Mouse (Mus musculus) E14TG2a.4 (cell line): ENCODE results near the gene Sp6.

Experiments used
- H3K27me3 ChIP-seq: 2 replicates; pipeline ENCODE4 v1.6.1; 2014; ENCODE audit warnings: low read length, control low read depth; ENCODE audit not compliant: insufficient read depth
- H3K36me3 ChIP-seq: 2 replicates; pipeline ENCODE4 v1.6.1; 2014; ENCODE audit warnings: low read length, control low read depth; ENCODE audit not compliant: insufficient read depth
- H3K4me1 ChIP-seq: replicated peaks from 2 replicates; pipeline ENCODE4 v1.6.1; 2014; ENCODE audit warnings: low read depth, low read length, control low read depth
- H3K4me3 ChIP-seq: replicated peaks from 2 replicates; pipeline ENCODE4 v1.5.1; 2014; ENCODE audit warnings: mild to moderate bottlenecking, low read length
- H3K9me3 ChIP-seq: 2 replicates; pipeline ENCODE4 v1.6.1; 2014; ENCODE audit warnings: low read length, control low read depth
- CTCF ChIP-seq: conservative IDR thresholded peaks from 2 replicates; pipeline ENCODE4 v1.5.1; 2014; ENCODE audit warnings: low read length
- NANOG ChIP-seq: IDR thresholded peaks from 2 replicates; pipeline ENCODE4 v1.6.1; 2014; ENCODE audit warnings: borderline replicate concordance, low read length, mixed read lengths
- POU5F1 ChIP-seq: IDR thresholded peaks from 2 replicates; pipeline ENCODE4 v1.6.1; 2014; ENCODE audit warnings: low read length, borderline replicate concordance

The Sp6 gene

DNA sequence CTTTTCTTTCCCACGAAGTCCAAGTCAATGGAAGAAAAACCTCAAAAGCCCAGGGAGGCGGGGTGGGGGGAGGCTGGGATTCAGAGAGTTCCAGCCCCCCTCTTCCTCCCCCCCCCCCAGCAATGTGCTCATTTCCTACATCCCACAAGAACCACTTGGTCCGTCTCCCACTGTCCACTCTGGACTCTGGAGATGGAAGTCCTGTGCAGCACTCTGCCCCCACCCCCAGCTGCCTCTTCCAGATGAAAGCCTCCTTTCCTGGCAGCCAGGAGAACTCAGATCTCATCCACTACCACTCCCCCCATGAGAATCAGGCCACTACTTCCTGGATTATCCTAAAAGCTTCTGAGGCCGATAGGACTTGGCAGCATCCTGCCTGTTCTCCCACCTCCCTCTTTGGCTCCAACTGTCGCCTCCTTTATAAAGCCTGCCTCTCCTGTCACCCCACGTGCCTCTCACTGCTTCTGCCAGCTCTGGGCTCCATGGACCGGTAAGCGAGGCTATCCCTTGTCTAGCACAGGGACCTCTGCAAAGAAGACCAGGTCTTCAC is at the start of gene Sp6:
TSS of gene Sp6 (plus strand) at position 274 of the 550 bp plus-strand sequence.
- no peaks in the 10 kb centered on the region for H3K36me3 ChIP-seq
- peaks cover 95% of the 10 kb centered on the region for H3K27me3 ChIP-seq
- H3K9me3 ChIP-seq = no peaks in the 10 kb centered on the region
- H3K4me3 ChIP-seq = no peak within 1 kb of the TSS
- H3K4me1 ChIP-seq = peaks cover 11% of the 10 kb centered on the region
- TF ChIP-seq CTCF (no peak), NANOG (no peak), POU5F1 (no peak)

DNA sequence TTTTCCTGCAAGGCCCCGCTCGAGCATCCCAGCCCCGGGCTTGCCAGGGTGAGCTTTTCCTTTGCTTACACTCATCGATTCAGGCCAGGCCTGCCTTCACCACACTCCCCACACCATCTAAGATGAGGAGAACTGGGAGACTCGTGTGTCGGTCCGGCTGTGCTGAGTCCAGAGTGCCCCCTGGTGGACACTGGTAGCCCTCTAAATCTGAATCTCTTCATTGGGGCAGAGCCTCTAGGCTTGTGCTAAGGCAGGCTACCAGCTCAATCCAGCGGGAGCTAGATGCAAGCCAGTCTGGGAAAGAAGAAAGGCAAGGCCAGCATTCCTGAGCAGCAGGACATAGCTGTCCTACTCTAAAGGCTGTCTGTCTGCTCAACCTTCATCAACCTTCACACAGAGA is 49.6 kb upstream of the Sp6 start:
- Histone ChIP-seq H3K9me3 (no peaks in the 10 kb centered on the region), H3K4me3 (peak overlapping the region; percentile 58), H3K27me3 (no peaks in the 10 kb centered on the region), H3K36me3 (peaks cover 58% of the 10 kb centered on the region), H3K4me1 (peaks cover 93% of the 10 kb centered on the region)
- TF ChIP-seq NANOG (no peak), CTCF (peak; percentile 83)

DNA sequence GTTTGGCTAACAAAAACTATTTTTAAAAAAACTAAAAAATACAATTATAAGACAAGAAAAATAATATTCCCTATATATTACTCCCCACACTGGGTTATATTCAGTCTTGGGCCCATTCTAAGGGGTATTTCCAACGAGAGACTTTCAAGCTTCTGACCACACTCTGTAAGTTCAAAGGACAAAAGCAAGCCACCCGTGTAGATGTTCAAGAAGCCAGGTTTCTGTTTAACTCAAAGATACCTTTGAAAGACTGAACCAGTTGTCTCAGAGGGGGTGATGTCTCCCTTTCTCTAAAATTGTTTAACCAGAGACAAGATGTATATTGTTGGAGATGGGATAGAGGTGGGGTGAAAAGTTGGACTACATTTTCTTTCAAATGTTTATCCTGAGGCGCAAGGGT is 47.0 kb upstream of the Sp6 start:
- H3K4me3 ChIP-seq = no peak overlapping the region
- peaks cover 40% of the 10 kb centered on the region for H3K36me3 ChIP-seq
- peaks cover 98% of the 10 kb centered on the region for H3K4me1 ChIP-seq
- TF ChIP-seq NANOG = no peak
- TF ChIP-seq CTCF = no peak
- no peak for TF ChIP-seq POU5F1
- no peaks in the 10 kb centered on the region for H3K9me3 ChIP-seq
- H3K27me3 ChIP-seq = no peaks in the 10 kb centered on the region

DNA sequence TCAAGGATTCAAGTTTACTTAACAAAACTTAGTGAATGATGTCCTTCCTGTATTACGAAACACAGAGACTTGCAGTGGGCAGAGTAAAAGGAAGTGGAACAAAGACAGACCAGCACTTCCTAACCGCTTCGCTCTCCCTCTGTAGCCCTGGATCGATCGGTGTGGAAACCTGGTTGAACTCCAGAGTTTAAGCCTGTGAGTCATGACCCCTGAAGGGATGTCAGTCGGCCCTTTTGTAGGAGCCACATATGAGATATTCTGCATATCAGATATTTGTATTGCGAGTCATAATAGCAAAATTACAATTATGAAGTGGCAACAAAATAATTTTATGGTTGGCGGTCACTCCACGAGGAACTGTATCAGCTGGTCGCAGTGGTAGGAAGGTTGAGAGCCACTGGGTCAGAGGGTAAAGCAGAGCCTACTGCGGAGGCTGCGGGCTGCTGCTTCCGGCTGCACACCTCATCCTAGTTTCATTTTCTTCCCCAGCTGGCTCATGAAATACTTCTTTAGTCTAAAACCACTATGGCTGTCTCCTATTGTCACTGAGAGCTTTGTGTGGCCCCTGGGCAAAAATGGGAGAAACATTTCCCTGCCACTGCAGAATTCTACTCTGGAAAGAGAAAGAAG is 46.2 kb upstream of the Sp6 start:
- no peaks in the 10 kb centered on the region for H3K27me3 ChIP-seq
- no peaks in the 10 kb centered on the region for H3K9me3 ChIP-seq
- H3K4me3 ChIP-seq = peak overlapping the region; percentile 24; the same call in 1 of the 2 replicates
- peaks cover 33% of the 10 kb centered on the region for H3K36me3 ChIP-seq
- no peak for TF ChIP-seq CTCF
- TF ChIP-seq POU5F1 = no peak
- no peak for TF ChIP-seq NANOG
- peaks cover 98% of the 10 kb centered on the region for H3K4me1 ChIP-seq

DNA sequence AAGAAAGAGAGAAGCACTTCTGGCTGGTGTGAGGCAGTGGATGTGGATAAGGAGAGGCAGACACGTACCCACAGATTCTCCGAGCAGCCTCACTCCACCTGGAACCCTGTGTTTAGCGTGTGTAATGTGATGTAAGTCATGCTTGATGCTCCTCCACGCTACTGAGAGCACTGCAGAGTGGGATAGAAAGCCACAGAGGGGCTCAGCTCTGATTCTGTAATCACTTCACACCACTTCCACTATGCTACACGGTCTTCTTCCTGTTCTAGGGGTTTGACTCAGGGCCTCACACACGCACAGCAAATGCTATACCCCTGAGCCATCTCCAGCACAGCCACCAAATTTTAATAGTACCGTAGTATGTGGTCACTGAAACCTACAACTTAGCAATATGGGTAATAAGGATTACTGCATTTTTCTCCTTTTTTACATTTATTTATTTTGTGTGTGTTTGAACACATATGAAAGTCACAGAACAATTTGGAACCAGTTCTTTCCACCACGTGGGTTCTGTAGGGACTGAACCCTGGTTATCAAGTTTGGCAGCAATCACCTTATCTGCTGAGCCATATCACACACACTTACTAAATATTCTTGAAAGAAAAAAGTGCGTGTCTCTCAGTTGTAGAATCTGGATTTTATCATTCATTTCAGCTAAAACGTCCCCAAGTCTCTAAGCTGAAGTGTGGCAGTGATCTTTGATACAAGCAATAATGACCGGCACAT is 45.5 kb upstream of the Sp6 start:
- Histone ChIP-seq H3K4me3 (peak overlapping the region; percentile 24; the same call in 1 of the 2 replicates), H3K36me3 (peaks cover 33% of the 10 kb centered on the region), H3K4me1 (peaks cover 98% of the 10 kb centered on the region), H3K9me3 (no peaks in the 10 kb centered on the region), H3K27me3 (no peaks in the 10 kb centered on the region)
- TF ChIP-seq CTCF (no peak), POU5F1 (no peak), NANOG (no peak)

DNA sequence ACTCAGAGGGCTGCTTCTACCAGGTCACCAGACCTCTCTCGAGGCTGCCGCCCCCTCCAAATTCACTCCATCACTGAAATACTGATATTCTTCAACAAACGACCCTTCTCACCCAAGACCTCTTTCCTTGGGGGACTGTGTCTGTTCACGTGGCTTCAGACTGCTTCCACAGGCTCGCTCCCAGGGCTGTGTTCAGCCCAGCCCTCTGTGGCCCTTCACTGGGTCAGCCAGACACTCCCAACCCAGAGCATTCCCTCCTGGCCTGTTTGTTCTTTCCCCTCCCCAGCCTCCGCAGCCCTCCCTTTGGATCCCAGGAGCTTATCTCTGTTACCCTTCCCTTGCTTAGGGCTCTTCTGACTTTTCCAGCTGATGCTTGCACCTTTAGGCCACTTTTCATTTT is 44.7 kb upstream of the Sp6 start:
- TF ChIP-seq NANOG (no peak), POU5F1 (no peak), CTCF (no peak)
- H3K4me1 ChIP-seq = peaks cover 98% of the 10 kb centered on the region
- H3K36me3 ChIP-seq = peaks cover 36% of the 10 kb centered on the region
- no peak overlapping the region; the same call in 1 of the 2 replicates for H3K4me3 ChIP-seq
- H3K27me3 ChIP-seq = no peaks in the 10 kb centered on the region
- no peaks in the 10 kb centered on the region for H3K9me3 ChIP-seq

DNA sequence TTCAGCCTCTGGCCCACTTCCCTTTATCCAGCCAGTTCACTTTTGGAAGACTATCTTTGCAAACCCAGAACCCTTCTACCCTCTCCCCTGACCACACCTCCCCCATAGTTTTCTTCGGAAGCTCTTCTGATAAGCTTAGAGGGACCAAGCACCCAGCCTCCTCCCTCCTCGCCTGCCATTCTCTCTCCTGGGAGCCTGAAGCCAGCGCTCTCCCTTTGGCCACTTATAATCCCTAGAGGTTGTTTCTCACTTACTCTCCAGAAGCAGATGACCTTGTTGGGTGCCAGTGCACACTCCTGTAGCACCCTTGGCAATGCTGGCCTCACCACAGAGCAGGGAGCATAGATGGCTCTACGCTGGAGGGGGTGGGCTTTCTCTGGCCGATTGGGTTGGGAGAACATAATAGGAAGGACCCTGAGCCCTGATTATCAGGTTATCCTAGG is 43.9 kb upstream of the Sp6 start:
- Histone ChIP-seq H3K4me3 (0 out of 2 replicates have a peak overlapping the region, but pooled peaks have one; percentile 14), H3K4me1 (peaks cover 99% of the 10 kb centered on the region), H3K36me3 (peaks cover 39% of the 10 kb centered on the region), H3K9me3 (no peaks in the 10 kb centered on the region), H3K27me3 (no peaks in the 10 kb centered on the region)
- TF ChIP-seq POU5F1 (no peak), CTCF (no peak), NANOG (no peak)

DNA sequence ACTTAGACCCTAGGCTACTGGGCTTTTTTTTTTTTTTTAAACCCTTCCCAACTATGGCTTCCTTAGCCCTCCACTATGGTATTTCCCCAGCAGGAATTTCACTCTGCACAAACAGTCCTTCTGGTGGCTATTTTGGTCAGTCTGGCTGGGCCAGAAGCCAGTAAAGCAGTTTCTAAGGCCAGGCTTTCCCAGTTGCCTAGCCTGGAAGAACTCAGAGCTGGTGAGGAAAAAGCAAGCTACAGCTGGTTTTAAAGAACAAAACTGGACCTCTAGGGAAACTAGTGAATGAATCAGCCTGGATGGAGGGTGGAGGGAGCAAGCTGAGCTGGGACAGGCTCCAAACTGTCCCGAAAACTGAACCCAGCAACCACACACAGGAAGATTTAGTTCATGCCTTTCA is 43.4 kb upstream of the Sp6 start:
- Histone ChIP-seq H3K4me3 (0 out of 2 replicates have a peak overlapping the region, but pooled peaks have one; percentile 14), H3K4me1 (peaks cover 99% of the 10 kb centered on the region), H3K36me3 (peaks cover 40% of the 10 kb centered on the region), H3K27me3 (no peaks in the 10 kb centered on the region), H3K9me3 (no peaks in the 10 kb centered on the region)
- TF ChIP-seq POU5F1 (no peak), NANOG (no peak), CTCF (no peak)

DNA sequence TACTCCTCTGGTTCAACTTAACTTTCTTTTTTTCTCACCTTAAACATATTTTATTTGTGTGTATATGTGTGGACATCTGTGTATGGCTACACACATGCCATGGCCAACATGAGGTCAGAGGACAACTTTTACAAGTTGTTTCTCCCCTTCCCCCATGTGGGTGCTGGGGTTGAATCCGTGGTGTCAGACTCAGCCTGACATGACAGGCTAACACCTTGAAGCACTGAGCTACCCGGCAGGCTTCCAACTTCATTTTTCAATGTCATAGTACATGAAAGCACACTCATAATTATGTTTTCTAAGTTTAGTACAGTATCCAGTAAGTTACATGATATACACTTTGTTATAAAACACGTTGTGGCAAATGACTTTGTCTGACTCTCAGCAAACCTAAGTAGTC is 42.9 kb upstream of the Sp6 start:
- Histone ChIP-seq H3K4me3 (no peak overlapping the region), H3K36me3 (peaks cover 36% of the 10 kb centered on the region), H3K27me3 (no peaks in the 10 kb centered on the region), H3K4me1 (peaks cover 99% of the 10 kb centered on the region), H3K9me3 (no peaks in the 10 kb centered on the region)
- no peak for TF ChIP-seq NANOG
